Mouse (Mus musculus) liver, adult 2 months (tissue): ENCODE measurements at regions not wholly inside any gene's neighbourhood (a gene's known extent, or its start where the extent isn't known, plus 50 kb on each side); places are given as distances from the start of the nearest gene placed in this dataset.

Source experiments
- DNase-seq: peaks from one replicate; pipeline ENCODE4 v3.0.0-alpha.2; 2011; ENCODE audit warnings: low read depth, low spot score; ENCODE audit errors: extremely low read depth
- H3K27ac ChIP-seq: fragments of 200-500 bp; replicated peaks from 2 replicates; pipeline ENCODE4 v1.5.1; 2012; ENCODE audit warnings: low read depth, mild to moderate bottlenecking, control low read depth, inconsistent platforms, low read length; ENCODE audit not compliant: insufficient read depth
- H3K27me3 ChIP-seq: fragments of 200-500 bp; 2 replicates; pipeline ENCODE4 v1.6.1; 2012; ENCODE audit warnings: mild to moderate bottlenecking, moderate library complexity, low read length, inconsistent platforms; ENCODE audit not compliant: control insufficient read depth, insufficient read depth
- H3K36me3 ChIP-seq: fragments of 200-500 bp; 2 replicates; pipeline ENCODE4 v1.6.1; 2012; ENCODE audit warnings: low read length, inconsistent platforms; ENCODE audit not compliant: control insufficient read depth, insufficient read depth
- H3K4me1 ChIP-seq: fragments of 200-500 bp; 2 replicates; pipeline ENCODE4 v1.6.1; 2011; ENCODE audit warnings: low read length; ENCODE audit not compliant: control insufficient read depth, insufficient read depth
- H3K4me3 ChIP-seq: fragments of 200-500 bp; 2 replicates; pipeline ENCODE4 v1.5.1; 2011; ENCODE audit warnings: low read depth, mild to moderate bottlenecking, control low read depth, low read length, moderate library complexity; ENCODE audit not compliant: insufficient read depth
- H3K79me2 ChIP-seq: fragments of 200-500 bp; 2 replicates; pipeline ENCODE4 v1.6.1; 2012; ENCODE audit warnings: inconsistent platforms, mild to moderate bottlenecking, low read length, moderate library complexity; ENCODE audit not compliant: control insufficient read depth, insufficient read depth
- H3K9ac ChIP-seq: fragments of 200-500 bp; 2 replicates; pipeline ENCODE4 v1.6.1; 2012; ENCODE audit warnings: low read depth, mild to moderate bottlenecking, control low read depth, inconsistent platforms, low read length
- CTCF ChIP-seq: fragments of 200-500 bp; IDR thresholded peaks from 2 replicates; pipeline ENCODE4 v1.5.1; 2011; ENCODE audit warnings: low read depth, low read length, control low read depth
- POLR2A ChIP-seq: fragments of 200-500 bp; IDR thresholded peaks from 2 replicates; pipeline ENCODE4 v1.6.1; 2011; ENCODE audit warnings: low read length, control low read depth; ENCODE audit not compliant: insufficient read depth; ENCODE audit errors: extremely low read depth
- WGBS: fragments of 180-500 bp; shearing (Covaris S2); methylation state at CpG from one replicate; pipeline ENCODE4 v1.1.7; 2018; 5-methylcytosine and 5-hydroxymethylcytosine counted together

GRCm38 (mm10) chr16:93294430-93294829, 309.4 kb downstream of the Setd4 start:
- H3K4me3 ChIP-seq: no peak overlapping the region
- TF ChIP-seq POLR2A (no peak), CTCF (no peak)
- H3K27me3 ChIP-seq: no peaks in the 10 kb centered on the region
- no peak for DNase-seq
- 27% methylated on average over 5 of the region's 5 CpGs for WGBS
- no peaks in the 10 kb centered on the region for H3K36me3 ChIP-seq
- H3K4me1 ChIP-seq: no peaks in the 10 kb centered on the region
- no peak overlapping the region for H3K9ac ChIP-seq
- no peaks in the 10 kb centered on the region for H3K79me2 ChIP-seq
- no peak overlapping the region for H3K27ac ChIP-seq

- peak; percentile 34 for DNase-seq
- TF ChIP-seq POLR2A: no peak
- TF ChIP-seq CTCF: peak; percentile 78
- WGBS: 28% methylated on average over 13 of the region's 13 CpGs
Measured at GRCm38 (mm10) chr16:93292965-93293653, 310.8 kb downstream of the Setd4 start.

GRCm38 (mm10) chr16:93292181-93292834, 311.6 kb downstream of the Setd4 start:
- WGBS: 54% methylated on average over 14 of the region's 14 CpGs
- no peak overlapping the region for H3K4me3 ChIP-seq

More at GRCm38 (mm10) chr16:93292965-93293653, 310.8 kb downstream of the Setd4 start:
- H3K36me3 ChIP-seq: no peaks in the 10 kb centered on the region
- no peak overlapping the region for H3K4me3 ChIP-seq
- H3K79me2 ChIP-seq: no peaks in the 10 kb centered on the region
- H3K9ac ChIP-seq: no peak overlapping the region
- H3K27me3 ChIP-seq: no peaks in the 10 kb centered on the region
- H3K4me1 ChIP-seq: no peaks in the 10 kb centered on the region
- H3K27ac ChIP-seq: no peak overlapping the region

GRCm38 (mm10) chr16:93288036-93288435, 315.8 kb downstream of the Setd4 start:
- H3K36me3 ChIP-seq: no peaks in the 10 kb centered on the region
- no peak for DNase-seq
- no peak overlapping the region for H3K27ac ChIP-seq
- H3K79me2 ChIP-seq: no peaks in the 10 kb centered on the region
- no peaks in the 10 kb centered on the region for H3K27me3 ChIP-seq
- WGBS: 70% methylated on average over 3 of the region's 3 CpGs
- no peak overlapping the region for H3K9ac ChIP-seq
- no peak overlapping the region for H3K4me3 ChIP-seq
- no peak for TF ChIP-seq CTCF
- TF ChIP-seq POLR2A: no peak
- no peaks in the 10 kb centered on the region for H3K4me1 ChIP-seq

More at GRCm38 (mm10) chr16:93292181-93292834, 311.6 kb downstream of the Setd4 start:
- Histone ChIP-seq H3K27me3 (no peaks in the 10 kb centered on the region), H3K9ac (no peak overlapping the region), H3K79me2 (no peaks in the 10 kb centered on the region), H3K36me3 (no peaks in the 10 kb centered on the region), H3K4me1 (no peaks in the 10 kb centered on the region), H3K27ac (no peak overlapping the region)
- TF ChIP-seq POLR2A: no peak
- no peak for TF ChIP-seq CTCF
- DNase-seq: no peak

GRCm38 (mm10) chr16:93287520-93287919, 316.3 kb downstream of the Setd4 start:
- TF ChIP-seq POLR2A (no peak), CTCF (no peak)
- Histone ChIP-seq H3K9ac (no peak overlapping the region), H3K4me3 (no peak overlapping the region), H3K27me3 (no peaks in the 10 kb centered on the region), H3K36me3 (no peaks in the 10 kb centered on the region), H3K4me1 (no peaks in the 10 kb centered on the region), H3K79me2 (no peaks in the 10 kb centered on the region), H3K27ac (no peak overlapping the region)
- 53% methylated on average over 2 of the region's 2 CpGs for WGBS
- DNase-seq: no peak

- H3K4me3 ChIP-seq: no peak overlapping the region
- no peak overlapping the region for H3K9ac ChIP-seq
- no peaks in the 10 kb centered on the region for H3K79me2 ChIP-seq
- TF ChIP-seq CTCF (no peak), POLR2A (no peak)
- H3K4me1 ChIP-seq: no peaks in the 10 kb centered on the region
- H3K36me3 ChIP-seq: no peaks in the 10 kb centered on the region
- H3K27ac ChIP-seq: no peak overlapping the region
- 87% methylated on average over 3 of the region's 3 CpGs for WGBS
- H3K27me3 ChIP-seq: no peaks in the 10 kb centered on the region
- DNase-seq: no peak
Measured at GRCm38 (mm10) chr16:93286816-93287215, 317.0 kb downstream of the Setd4 start.
